Mouse (Mus musculus) lung, embryonic 16.5 days (tissue): Measurements from ENCODE around the gene Vtn. TPM values are rescaled to one million over a fixed set of nuclear protein-coding genes. Genes with fewer than 3 reads are reported as not detected.

Experiments used
- polyA plus RNA-seq: library from polyadenylated mRNA; unstranded; fragments of >200 nt; fragmentation: Nextera tagmentation; extraction: Ambion mirVana; gene quantifications from 2 replicates; pipeline ENCODE4 v1.2.1, GENCODE M21; 2015

The Vtn gene
- polyA plus RNA-seq, 1 experiment from 2014 or later: 1.5 TPM

Other genes starting within 250 kb of the Vtn start
- gene 2610507B11Rik, start 237.3 kb upstream of the Vtn start, polyA plus RNA-seq: 59.5 and 63.5 TPM in 2 replicates
- gene BC030499, start 208.2 kb upstream of the Vtn start, polyA plus RNA-seq: 0.13 and 0.35 TPM in 2 replicates
- gene Spag5, start 197.6 kb upstream of the Vtn start, polyA plus RNA-seq: 44.9 and 46.7 TPM in 2 replicates
- 8.9 and 12.1 TPM in 2 replicates for gene Aldoc, start 176.1 kb upstream of the Vtn start, polyA plus RNA-seq
- 81.8 and 84.8 TPM in 2 replicates for gene Pigs, start 170.7 kb upstream of the Vtn start, polyA plus RNA-seq
- 26.6 and 27.2 TPM in 2 replicates for gene Unc119, start 155.6 kb upstream of the Vtn start, polyA plus RNA-seq
- gene Foxn1, start 112.5 kb upstream of the Vtn start, polyA plus RNA-seq: 0.77 and 1.2 TPM in 2 replicates
- gene Slc13a2, start 76.9 kb upstream of the Vtn start, polyA plus RNA-seq: 0.15 and 0.47 TPM in 2 replicates
- 12.2 TPM in 2 replicates for gene Slc46a1, start 33.4 kb upstream of the Vtn start, polyA plus RNA-seq
- gene Sarm1, start 1.3 kb upstream of the Vtn start, polyA plus RNA-seq: 0.97 and 1.2 TPM in 2 replicates
- gene Sebox, start 4.4 kb downstream of the Vtn start, polyA plus RNA-seq: not detected in 2 replicates
- 44.9 and 48.3 TPM in 2 replicates for gene Tmem199, start 13.1 kb downstream of the Vtn start, polyA plus RNA-seq
- gene Poldip2, start 13.1 kb downstream of the Vtn start, polyA plus RNA-seq: 142 TPM in 2 replicates
- gene Tnfaip1, start 37.2 kb downstream of the Vtn start, polyA plus RNA-seq: 80.2 and 85.1 TPM in 2 replicates
- 145 and 154 TPM in 2 replicates for gene Ift20, start 37.3 kb downstream of the Vtn start, polyA plus RNA-seq
- gene Tmem97, start 51.7 kb downstream of the Vtn start, polyA plus RNA-seq: 64.7 and 71.5 TPM in 2 replicates
- gene Nlk, start 198.3 kb downstream of the Vtn start, polyA plus RNA-seq: 13.1 and 13.6 TPM in 2 replicates